Comparison of ENCODE assay signal across 19 mouse cellular contexts in the genomic region with DNA sequence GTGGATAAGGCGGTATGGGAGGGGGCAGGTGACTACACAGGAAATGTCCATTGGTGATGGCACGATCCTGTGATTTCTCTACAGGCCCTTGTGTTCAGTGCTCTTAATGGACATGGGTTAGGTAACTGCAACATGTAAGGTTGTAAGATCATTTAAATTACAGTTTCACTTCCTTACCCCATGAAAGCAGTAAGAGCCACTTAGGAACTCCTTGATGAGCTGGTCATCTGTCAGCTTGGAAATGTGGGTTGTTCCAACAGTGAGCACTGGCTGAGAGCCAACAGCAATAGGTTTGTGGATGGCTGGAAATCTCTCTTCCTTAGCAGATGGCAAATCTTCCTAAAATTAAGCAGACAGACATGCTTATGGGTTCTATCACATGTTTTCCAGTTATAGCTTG. TPM values are rescaled to one million over a fixed set of nuclear protein-coding genes. Genes with fewer than 3 reads are reported as not detected.
A peak's percentile ranks its signal among the peaks of the same experiment; 100 is the strongest.
DNase-seq lines count a peak whose midpoint lies in the region; TF ChIP-seq lines count a peak whose summit lies in the region.
"Had no signal": no experiment of that assay in that cellular context is flagged by ENCODE, and none has a peak within 500 bp of the region (broad histone marks: within the 10 kb centered on the region; RNA-seq: fewer than 3 reads in every experiment).

No protein-coding gene starts in this region.

- no peaks in the 10 kb centered on the region for H3K79me2 ChIP-seq in CH12.LX (replicated peaks; ENCODE audit: control insufficient read depth, extremely low read depth, insufficient read depth, poor library complexity, severe bottlenecking)

- peaks cover 41 to 79% of the 10 kb centered on the region in 2 experiments for H3K36me3 ChIP-seq in CH12.LX (replicated peaks in 1 of 2; ENCODE audit: control insufficient read depth in 1 of 2, insufficient read depth in 1 of 2, low read length in 1 of 2)

- H3K9ac ChIP-seq in CH12.LX (ENCODE audit: insufficient read depth, low read depth) = no peak overlapping the region
- H3K9ac ChIP-seq: hindbrain, embryonic 15.5 days; liver, embryonic 12.5 days; lung, embryonic 15.5 days; midbrain, embryonic 15.5 days had no signal

- no peaks in the 10 kb centered on the region for H3K9me3 ChIP-seq in CH12.LX (replicated peaks; ENCODE audit: low read length)
- H3K9me3 ChIP-seq: hindbrain, embryonic 15.5 days; limb, embryonic 10.5 days; liver, embryonic 12.5 days; lung, embryonic 15.5 days; midbrain, embryonic 15.5 days had no signal

- in situ Hi-C loops in CH12.LX (cut with MboI; ENCODE audit: low pct_ligation_motif_present, low pct_unique_long_range_greater_than_20kb, low sequenced_read_pairs) = no loop called here

- no peak for TF ChIP-seq RAD21 in CH12.LX (IDR thresholded peaks at IDR 0.05; ENCODE audit: low read depth, low read length)

- no peak for TF ChIP-seq POLR2A in CH12.LX (IDR thresholded peaks at IDR 0.05; ENCODE audit: low read depth, low read length)

- TF ChIP-seq CTCF in CH12.LX (conservative IDR thresholded peaks at IDR 0.05 in 1 of 2, IDR thresholded peaks at IDR 0.05 in 1 of 2; ENCODE audit: low read depth in 2 of 2, low read length in 2 of 2) = no peak

- H3K27me3 ChIP-seq in CH12.LX (replicated peaks) = no peaks in the 10 kb centered on the region
- H3K27me3 ChIP-seq: hindbrain, embryonic 15.5 days; liver, embryonic 12.5 days; lung, embryonic 15.5 days; midbrain, embryonic 15.5 days had no signal

- H3K4me3 ChIP-seq in CH12.LX (replicated peaks in 1 of 3; ENCODE audit: low read depth in 2 of 3, low read length in 2 of 3, poor library complexity in 1 of 3) = no peak overlapping the region
- H3K4me3 ChIP-seq: erythroblast, embryonic 14.5 days; hindbrain, embryonic 15.5 days; limb, embryonic 10.5 days; liver, embryonic 12.5 days; lung, embryonic 15.5 days; midbrain, embryonic 15.5 days had no signal

- H3K4me2 ChIP-seq in CH12.LX (ENCODE audit: insufficient read depth, low read depth, poor library complexity, severe bottlenecking) = no peak overlapping the region
- H3K4me2 ChIP-seq: heart, embryonic 11.5 days; hindbrain, embryonic 15.5 days; liver, embryonic 12.5 days; lung, embryonic 15.5 days; midbrain, embryonic 15.5 days had no signal

- no peak overlapping the region for H3K27ac ChIP-seq in CH12.LX (ENCODE audit: insufficient read depth, low read depth)
- H3K27ac ChIP-seq: hindbrain, embryonic 15.5 days; limb, embryonic 10.5 days; liver, embryonic 12.5 days; lung, embryonic 15.5 days; midbrain, embryonic 15.5 days had no signal

- H3K4me1 ChIP-seq in CH12.LX (ENCODE audit: control insufficient read depth in 1 of 2, insufficient read depth in 2 of 2) = peaks cover 0 to 10% of the 10 kb centered on the region in 2 experiments; a peak in 2 of 4 replicates
- H3K4me1 ChIP-seq: hindbrain, embryonic 15.5 days; limb, embryonic 10.5 days; liver, embryonic 12.5 days; lung, embryonic 15.5 days; midbrain, embryonic 15.5 days had no signal

- dilution Hi-C loops in CH12.LX (cut with MboI; ENCODE audit: extremely low pct_ligation_motif_present, extremely low pct_unique_long_range_greater_than_20kb, low sequenced_read_pairs) = no loop called here

- peak; percentile 33 for DNase-seq in A20 (ENCODE audit: low read depth, low spot score)
- DNase-seq in CH12.LX (ENCODE audit: extremely low read depth) = peak; percentile 23
- DNase-seq in cerebellum, adult 18-20 months = peak; percentile 80 to 85
- peak; percentile 82 to 83 for DNase-seq in cerebellum, postnatal 36 days
- DNase-seq in retina, postnatal 1 day = no peak
- DNase-seq in urinary bladder, postnatal 25 days (ENCODE audit: low spot score) = no peak
- DNase-seq in kidney, adult 11 months = no peak
- DNase-seq in adipocyte (ENCODE audit: low spot score) = no peak
- DNase-seq: adrenal gland, postnatal 14 days; heart, postnatal 14 days; kidney, postnatal 10 days; thymus, postnatal 4 days had no signal

- 0 out of 2 replicates have a peak, but pooled peaks have one; percentile 41 for TF ChIP-seq EP300 in CH12.LX (IDR thresholded peaks at IDR 0.05; ENCODE audit: low read length)

TF ChIP-seq in CH12.LX, 34 proteins besides CTCF, POLR2A, EP300 and RAD21:
- TF ChIP-seq IRF4 (IDR thresholded peaks at IDR 0.05; ENCODE audit: low read depth, low read length) (peak; percentile 68), CHD1 (IDR thresholded peaks at IDR 0.05; ENCODE audit: low read depth, low read length) (no peak)

RNA-seq across cellular contexts. Expression of gene Erlec1, which starts 10.6 kb away (rescaled TPM):
- total RNA-seq in CH12.LX (2012; rRNA removed) (11.7 and 16.7 TPM in 2 replicates), CH12.LX (2014; rRNA removed) (24.5 and 27.9 TPM in 2 replicates)
- 49.6 and 52.3 TPM in 2 replicates for polyA plus RNA-seq in CH12.LX (2012; ENCODE audit: insufficient read length, low read depth)

RNA-seq across cellular contexts. Expression of gene Chac2, which starts 42.6 kb away (rescaled TPM):
- total RNA-seq in CH12.LX (2012; rRNA removed) = 8.7 and 11.0 TPM in 2 replicates
- total RNA-seq in CH12.LX (2014; rRNA removed) = 25.0 and 26.9 TPM in 2 replicates
- 9.2 and 9.6 TPM in 2 replicates for polyA plus RNA-seq in CH12.LX (2012; ENCODE audit: insufficient read length, low read depth)

RNA-seq across cellular contexts. Expression of gene Asb3, which starts 58.3 kb away (rescaled TPM):
- 12.9 and 14.1 TPM in 2 replicates for total RNA-seq in CH12.LX (2012; rRNA removed)
- total RNA-seq in CH12.LX (2014; rRNA removed) = 35.5 and 39.3 TPM in 2 replicates
- 14.1 and 15.1 TPM in 2 replicates for polyA plus RNA-seq in CH12.LX (2012; ENCODE audit: insufficient read length, low read depth)

RNA-seq across cellular contexts. Expression of gene Gpr75, which starts 58.4 kb away (rescaled TPM):
- not detected in 2 replicates for total RNA-seq in CH12.LX (2012; rRNA removed)
- not detected in 2 replicates for total RNA-seq in CH12.LX (2014; rRNA removed)
- polyA plus RNA-seq in CH12.LX (2012; ENCODE audit: insufficient read length, low read depth) = not detected in 2 replicates
- polyA plus RNA-seq: erythroblast, embryonic 14.5 days; liver, embryonic 12.5 days had no signal

Comparison
In these comparisons a context has a peak if more than half of its experiments do, and no peak if none do; other contexts are left out.
1. DNase-seq: peak in A20 (single experiment), CH12.LX (single experiment), cerebellum, adult 18-20 months (2 of 2) and cerebellum, postnatal 36 days (2 of 2); none in retina, postnatal 1 day (single experiment), urinary bladder, postnatal 25 days (single experiment), kidney, adult 11 months (single experiment) and adipocyte (single experiment).